Mouse (Mus musculus) heart, postnatal 4 days (tissue): ENCODE results near the gene Glra3. TPM values are rescaled to one million over a fixed set of nuclear protein-coding genes. Genes with fewer than 3 reads are reported as not detected.
A peak's percentile ranks its signal among the peaks of the same experiment; 100 is the strongest.

Experiments used
- DNase-seq: peaks from one replicate; pipeline ENCODE4 v3.0.0; 2021
- total RNA-seq, 2 experiments: library from RNA; stranded (reverse); gene quantifications; 2 replicates each; pipeline ENCODE4 v1.2.3; 2021

The Glra3 gene
- total RNA-seq, result not detected

- DNase-seq, result no peak
Observed at GRCm38 (mm10) chr8:55939870-55940525, at the start of gene Glra3. TSS of gene Glra3 (plus strand) at chr8:55940460.

- no peak for DNase-seq
Observed at GRCm38 (mm10) chr8:55906848-55907247, 33.4 kb upstream of the Glra3 start, which contains the start of gene Adam29. TSS of gene Adam29 (minus strand) at chr8:55906948.

- peak; percentile 39 for DNase-seq
Observed at GRCm38 (mm10) chr8:55940526-55940880, 243 bp downstream of the Glra3 start.

GRCm38 (mm10) chr8:55964759-55965320, 24.6 kb downstream of the Glra3 start:
- DNase-seq, result no peak

GRCm38 (mm10) chr8:55997859-55998258, 57.6 kb downstream of the Glra3 start:
- DNase-seq, result no peak

GRCm38 (mm10) chr8:56054324-56054723, 114.1 kb downstream of the Glra3 start:
- no peak for DNase-seq

GRCm38 (mm10) chr8:56063081-56063480, 122.8 kb downstream of the Glra3 start:
- peak; percentile 69 for DNase-seq

GRCm38 (mm10) chr8:56070486-56071254, 130.4 kb downstream of the Glra3 start:
- no peak for DNase-seq

GRCm38 (mm10) chr8:56083654-56084053, 143.4 kb downstream of the Glra3 start:
- DNase-seq, result no peak

GRCm38 (mm10) chr8:56094385-56094784, 154.1 kb downstream of the Glra3 start:
- DNase-seq, result no peak

GRCm38 (mm10) chr8:56110296-56110695, 170.0 kb downstream of the Glra3 start:
- peak; percentile 29 for DNase-seq

GRCm38 (mm10) chr8:56129357-56129756, 189.1 kb downstream of the Glra3 start:
- no peak for DNase-seq

GRCm38 (mm10) chr8:56150697-56151096, 210.4 kb downstream of the Glra3 start:
- DNase-seq, result no peak

- DNase-seq, result no peak
Observed at GRCm38 (mm10) chr8:56151574-56151973, 211.3 kb downstream of the Glra3 start.

- DNase-seq, result no peak
Observed at GRCm38 (mm10) chr8:56158966-56159365, 218.7 kb downstream of the Glra3 start.

Other genes starting within 250 kb of the Glra3 start
- not detected for gene Adam29, start 33.5 kb upstream of the Glra3 start, total RNA-seq